Mouse (Mus musculus): ENCODE data around the gene Hmgb1.
A peak's percentile ranks its signal among the peaks of the same experiment; 100 is the strongest.

The Hmgb1 gene

DNA sequence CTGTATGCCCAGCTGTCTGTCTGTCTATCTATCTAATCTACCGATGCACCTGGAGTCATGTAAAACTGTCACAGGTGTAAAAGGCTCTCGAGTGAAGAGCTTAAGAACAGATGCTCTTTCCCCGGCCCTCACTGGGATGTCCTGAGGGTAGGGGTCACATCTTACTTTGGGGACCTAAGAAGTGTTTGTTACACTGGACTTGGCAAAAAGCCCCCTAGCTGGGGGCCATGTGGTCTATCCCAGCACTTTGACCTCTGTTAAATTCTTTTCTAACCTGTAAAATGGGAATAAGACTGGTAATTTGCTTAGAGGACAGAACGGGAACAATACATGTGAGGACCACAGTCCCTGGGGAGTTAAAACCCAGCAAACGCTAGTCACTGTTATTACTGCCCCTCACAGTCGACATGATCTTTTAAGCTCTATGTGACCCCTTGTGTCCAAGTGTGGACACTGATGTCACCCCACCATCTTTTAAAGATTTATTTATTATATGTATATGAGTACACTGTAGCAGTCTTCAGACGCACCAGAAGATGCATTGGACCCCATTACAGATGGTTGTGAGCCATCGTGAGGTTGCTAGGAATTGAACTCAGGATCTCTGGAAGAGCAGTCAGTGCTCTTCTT lies 80.1 kb downstream of the Hmgb1 start:
- no peak for DNase-seq (ENCODE audit: low read depth, low spot score)

- DNase-seq (ENCODE audit: low read depth, low spot score): no peak
Measured at GRCm38 (mm10) chr5:149101869-149102268, 82.4 kb downstream of the Hmgb1 start.

- DNase-seq (ENCODE audit: low read depth, low spot score): no peak
Measured at GRCm38 (mm10) chr5:149100091-149100490, 84.2 kb downstream of the Hmgb1 start.

- DNase-seq (ENCODE audit: low read depth, low spot score): no peak
Measured at GRCm38 (mm10) chr5:149099009-149099408, 85.3 kb downstream of the Hmgb1 start.

DNA sequence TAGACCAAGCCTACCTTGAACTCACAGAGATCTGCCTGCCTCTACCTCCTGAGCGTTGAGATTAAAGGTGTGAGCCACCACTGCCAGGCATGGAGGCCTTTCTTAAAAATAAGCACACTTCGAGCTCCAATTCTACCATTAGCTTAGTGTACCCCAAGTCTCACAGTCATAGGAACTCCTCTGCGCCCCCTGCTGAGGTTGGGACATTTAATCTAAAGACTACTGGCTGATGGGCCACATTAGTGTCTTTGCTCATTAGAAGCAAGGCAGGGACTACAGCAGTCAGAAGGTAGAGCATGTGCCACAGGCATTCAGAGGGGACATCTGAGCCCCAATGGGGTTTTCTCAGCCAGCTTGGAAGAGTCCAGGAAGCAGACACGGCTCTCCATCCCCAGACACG lies 86.4 kb downstream of the Hmgb1 start:
- no peak for DNase-seq (ENCODE audit: low read depth, low spot score)

- DNase-seq (ENCODE audit: low read depth, low spot score): no peak
Measured at GRCm38 (mm10) chr5:149096284-149096683, 88.0 kb downstream of the Hmgb1 start.

DNA sequence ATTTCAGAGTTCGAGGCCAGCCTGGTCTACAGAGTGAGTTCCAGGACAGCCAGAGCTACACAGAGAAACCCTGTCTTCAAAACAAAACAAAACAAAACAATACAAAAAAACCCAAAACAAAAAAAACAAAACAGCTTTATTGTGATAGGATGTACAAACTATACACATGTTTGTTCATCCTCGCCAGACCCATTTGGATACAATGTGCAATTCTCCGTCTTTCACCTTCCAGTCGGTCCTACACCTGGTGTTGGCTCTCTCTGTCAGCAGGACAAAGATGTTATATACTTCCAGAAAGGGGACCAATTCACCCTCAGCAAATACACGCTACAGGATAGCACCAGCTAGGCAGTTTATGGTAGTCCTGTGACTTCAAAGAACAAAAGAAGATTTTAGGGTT lies 91.4 kb downstream of the Hmgb1 start:
- no peak for DNase-seq (ENCODE audit: low read depth, low spot score)

DNA sequence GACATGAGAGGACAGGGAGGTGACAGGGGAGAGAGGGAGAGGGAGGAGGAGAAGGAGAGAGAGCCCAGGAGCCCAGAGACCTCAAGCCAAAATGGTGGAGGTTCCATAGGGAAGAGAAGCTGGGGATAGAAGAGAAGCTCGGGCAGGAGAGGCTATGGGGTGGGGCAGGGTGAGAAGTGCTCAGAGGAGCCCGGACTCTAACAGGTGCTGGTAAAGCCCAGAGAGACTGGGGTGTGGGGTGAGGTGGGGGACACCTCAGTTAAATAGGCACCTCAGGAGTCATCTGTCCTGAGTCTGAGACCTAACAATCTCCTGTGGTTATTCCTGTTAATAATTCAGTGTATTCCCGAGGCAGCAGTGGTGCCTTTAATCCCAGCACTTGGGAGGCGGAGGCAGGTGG lies 91.8 kb downstream of the Hmgb1 start:
- no peak for DNase-seq (ENCODE audit: low read depth, low spot score)

DNA sequence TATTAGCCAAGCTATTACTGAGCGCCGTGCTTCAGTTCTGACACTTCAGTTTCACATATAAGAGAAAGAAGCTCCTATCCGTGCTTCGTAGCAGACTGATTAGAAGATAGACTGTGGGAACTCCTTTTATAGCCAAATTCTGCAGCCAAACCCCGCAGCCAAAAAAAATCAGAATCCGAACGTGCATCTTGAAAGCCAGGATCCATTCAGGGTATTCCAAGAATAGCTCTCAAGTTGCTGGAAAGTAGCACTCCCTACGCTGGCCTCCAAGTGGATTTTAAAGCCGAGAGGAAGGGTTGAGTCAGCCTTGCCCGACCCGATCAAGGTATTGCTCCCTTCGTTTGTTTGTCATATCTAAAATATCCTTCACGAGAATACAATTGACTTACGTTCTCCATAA lies 93.0 kb downstream of the Hmgb1 start:
- peak; percentile 57 for DNase-seq (ENCODE audit: low read depth, low spot score)

GRCm38 (mm10) chr5:149089860-149090259 lies 94.4 kb downstream of the Hmgb1 start:
- no peak for DNase-seq (ENCODE audit: low read depth, low spot score)

DNA sequence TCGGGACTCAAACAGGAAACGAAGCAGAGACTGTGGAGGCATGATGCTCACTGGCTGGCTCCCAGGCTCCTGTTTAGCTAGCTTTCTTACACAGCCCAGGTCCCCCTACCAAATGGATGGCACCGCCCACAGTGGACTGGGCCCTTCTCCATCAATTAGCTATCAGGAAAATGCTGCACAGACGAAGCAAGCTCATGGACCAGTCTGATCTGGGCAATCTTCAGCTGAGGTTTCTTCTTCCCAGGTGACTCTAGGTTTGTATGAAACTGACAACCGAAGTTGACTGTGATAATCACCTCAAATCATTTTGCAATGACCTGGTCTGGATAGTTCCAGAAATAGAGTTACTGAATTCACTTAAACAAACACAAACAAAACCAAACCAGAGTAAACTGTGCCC lies 94.8 kb downstream of the Hmgb1 start:
- no peak for DNase-seq (ENCODE audit: low read depth, low spot score)

- peak; percentile 13 for DNase-seq (ENCODE audit: low read depth, low spot score)
Measured at GRCm38 (mm10) chr5:149088891-149089290, 95.4 kb downstream of the Hmgb1 start.

DNA sequence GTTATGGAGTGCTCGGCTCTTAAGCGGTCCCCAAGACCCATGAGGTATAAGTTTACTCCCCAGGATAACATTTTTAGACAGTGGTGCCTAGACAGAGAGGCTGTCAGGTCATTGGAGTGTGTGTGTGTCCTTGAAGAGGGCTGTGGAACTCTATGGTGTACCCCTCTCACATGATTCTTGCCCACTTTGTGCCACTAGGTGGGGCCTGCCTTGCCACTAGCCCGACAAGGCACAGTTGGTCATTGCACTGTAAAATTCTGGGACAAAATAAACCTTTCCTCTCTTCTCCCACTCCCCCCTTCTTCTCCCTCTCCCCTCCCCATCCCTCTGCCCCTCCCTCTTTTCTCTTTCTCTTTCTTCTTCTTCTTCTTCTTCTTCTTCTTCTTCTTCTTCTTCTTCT lies 96.1 kb downstream of the Hmgb1 start:
- peak; percentile 14 for DNase-seq (ENCODE audit: low read depth, low spot score)

GRCm38 (mm10) chr5:149086382-149087244 lies 97.7 kb downstream of the Hmgb1 start:
- DNase-seq (ENCODE audit: low read depth, low spot score): no peak

GRCm38 (mm10) chr5:149080466-149080865 lies 103.8 kb downstream of the Hmgb1 start:
- DNase-seq (ENCODE audit: low read depth, low spot score): no peak

- no peak for DNase-seq (ENCODE audit: low read depth, low spot score)
Measured at GRCm38 (mm10) chr5:149079758-149080150, 104.5 kb downstream of the Hmgb1 start.

DNA sequence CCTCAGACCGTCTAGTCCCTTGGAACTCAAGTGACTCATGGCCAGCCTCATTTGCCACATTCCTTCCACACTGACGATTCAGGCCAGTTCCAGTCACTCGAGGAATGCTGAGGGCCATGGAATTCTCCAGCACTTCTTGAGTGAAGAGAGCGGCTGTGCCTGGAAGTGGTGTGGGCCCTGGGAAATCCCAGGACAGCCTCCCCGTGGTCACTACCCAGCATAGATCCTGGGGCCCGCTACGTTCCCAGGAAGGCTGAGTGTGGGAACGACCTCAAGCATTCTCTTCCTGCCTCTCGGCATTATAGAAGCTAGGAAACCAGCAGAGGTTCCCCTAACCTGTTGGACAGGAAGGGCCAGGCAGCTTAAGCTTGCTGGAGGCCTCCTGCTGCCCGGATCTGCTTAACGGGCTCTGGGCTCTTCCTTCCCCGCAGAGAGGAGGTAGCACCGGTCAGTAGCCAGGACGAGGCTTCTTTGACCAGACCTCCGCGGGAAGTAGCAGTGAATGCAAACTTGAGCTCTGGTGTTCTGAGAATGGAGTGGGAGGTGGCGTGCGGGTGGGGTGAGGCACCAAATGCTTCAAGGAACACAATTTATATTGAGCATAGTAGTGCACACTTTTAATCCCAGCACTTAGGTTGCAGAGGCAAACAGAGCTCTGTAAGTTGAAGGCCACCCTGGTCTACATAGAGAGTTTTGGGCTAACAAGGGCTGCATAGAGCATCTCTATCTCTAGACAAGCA lies 105.1 kb downstream of the Hmgb1 start:
- DNase-seq (ENCODE audit: low read depth, low spot score): peak; percentile 43

- no peak for DNase-seq (ENCODE audit: low read depth, low spot score)
Measured at GRCm38 (mm10) chr5:149077136-149077535, 107.2 kb downstream of the Hmgb1 start.

DNA sequence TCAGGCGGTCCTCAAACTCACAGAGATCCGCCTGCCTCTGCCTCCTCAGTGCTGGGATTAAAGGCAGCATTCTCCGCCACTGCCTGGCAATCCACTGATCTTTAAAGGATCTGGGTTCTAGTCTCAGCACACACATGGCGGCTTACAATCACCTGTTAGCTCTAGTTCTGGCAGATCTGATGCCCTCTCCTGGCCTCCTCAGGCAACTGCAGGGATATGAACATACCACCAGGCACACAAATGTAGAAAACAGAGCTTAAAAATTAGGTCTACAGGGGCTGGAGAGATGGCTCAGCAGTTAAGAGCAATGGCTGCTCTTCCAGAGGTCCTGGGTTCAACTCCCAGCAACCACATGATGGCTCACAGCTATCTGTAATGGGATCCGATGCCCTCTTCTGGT lies 112.7 kb downstream of the Hmgb1 start:
- DNase-seq (ENCODE audit: low read depth, low spot score): no peak

GRCm38 (mm10) chr5:149068745-149069144 lies 115.5 kb downstream of the Hmgb1 start:
- no peak for DNase-seq (ENCODE audit: low read depth, low spot score)

DNA sequence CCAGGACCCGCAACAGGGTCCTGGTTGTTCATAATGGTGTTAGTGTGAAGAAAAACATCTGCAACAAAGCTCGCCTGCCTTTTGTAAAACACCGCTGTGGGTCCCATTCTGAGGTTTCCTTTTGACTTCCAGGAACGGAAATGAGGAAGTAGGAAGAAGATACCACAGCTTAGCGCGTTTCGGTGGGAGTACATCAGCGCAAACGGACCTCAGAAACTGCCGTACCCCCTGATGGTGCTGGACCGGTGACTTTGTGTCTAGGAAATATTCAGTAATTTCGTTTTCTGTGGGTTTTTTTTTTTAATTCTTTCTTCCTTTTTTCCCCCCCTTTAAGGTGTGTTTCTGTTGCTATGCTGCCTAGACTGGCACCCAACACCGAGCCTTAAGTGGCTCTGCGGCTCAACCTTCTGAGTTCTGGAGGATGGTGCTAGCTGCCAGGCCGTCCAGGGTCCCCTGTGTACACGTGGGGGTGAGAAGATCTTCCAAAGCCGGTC lies 116.0 kb downstream of the Hmgb1 start:
- no peak for DNase-seq (ENCODE audit: low read depth, low spot score)

GRCm38 (mm10) chr5:149067501-149067961 lies 116.8 kb downstream of the Hmgb1 start:
- DNase-seq (ENCODE audit: low read depth, low spot score): no peak

Measured in brain, adult 2 months (tissue).